Mouse (Mus musculus): ENCODE measurements around the gene Osbpl8.

The Osbpl8 gene

DNA sequence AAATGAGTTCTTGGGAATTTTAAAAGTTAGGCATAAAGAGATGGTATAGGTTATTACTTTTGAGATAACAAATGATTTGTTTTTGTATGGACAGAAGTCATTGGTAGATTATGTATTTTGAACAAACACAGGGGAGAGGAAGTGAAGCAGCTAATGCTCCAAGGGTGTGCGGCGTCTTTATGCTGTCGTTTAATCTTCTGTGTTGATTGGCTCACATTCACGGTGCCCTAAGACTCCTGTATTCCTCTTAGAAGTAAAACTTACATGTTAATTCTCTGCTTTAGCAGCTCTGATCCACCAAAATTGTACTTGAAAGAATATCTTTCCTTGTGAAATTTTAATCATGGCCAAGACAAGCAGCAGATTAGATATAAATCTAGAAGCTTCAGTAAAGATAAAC, 83.1 kb downstream of the Osbpl8 start:
- DNase-seq = no peak

DNA sequence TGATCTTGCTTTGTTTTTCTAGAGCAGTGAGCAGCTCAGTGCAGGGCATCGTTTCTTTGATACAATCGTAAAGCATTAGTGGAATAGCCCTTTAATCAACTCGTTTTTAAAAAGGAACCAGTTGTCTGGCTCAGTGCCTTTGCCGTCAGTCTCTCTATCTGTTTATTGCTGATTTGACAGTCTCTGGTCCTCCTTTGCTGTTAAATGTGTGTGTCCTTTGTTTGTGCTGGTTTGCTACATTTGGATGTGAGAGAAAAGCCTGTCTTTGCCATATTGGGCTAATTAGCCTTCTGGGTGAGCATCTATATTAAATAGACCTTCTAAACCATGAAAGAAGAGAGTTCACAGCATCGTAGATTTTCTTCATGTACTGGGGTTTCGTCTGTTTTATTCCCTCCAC, 83.6 kb downstream of the Osbpl8 start:
- DNase-seq = no peak

DNA sequence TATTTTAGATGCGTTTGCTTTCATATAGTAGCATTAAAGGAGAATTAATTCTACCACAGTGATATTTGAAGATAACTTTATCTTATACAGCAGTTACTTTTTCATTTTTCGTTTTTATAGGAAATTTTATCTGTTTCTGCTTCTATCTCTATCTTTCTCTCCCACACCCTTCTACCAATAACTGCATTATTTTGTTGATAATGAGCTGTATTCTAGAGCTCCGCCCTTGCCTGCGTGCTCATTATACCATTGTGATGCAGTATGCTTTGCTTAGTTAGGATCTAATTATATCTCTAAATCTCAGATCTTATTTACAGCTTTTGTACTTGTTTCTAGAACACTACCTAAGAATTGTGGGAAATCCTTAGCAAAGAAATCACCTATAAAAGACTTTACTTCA, 85.6 kb downstream of the Osbpl8 start:
- no peak for DNase-seq

DNA sequence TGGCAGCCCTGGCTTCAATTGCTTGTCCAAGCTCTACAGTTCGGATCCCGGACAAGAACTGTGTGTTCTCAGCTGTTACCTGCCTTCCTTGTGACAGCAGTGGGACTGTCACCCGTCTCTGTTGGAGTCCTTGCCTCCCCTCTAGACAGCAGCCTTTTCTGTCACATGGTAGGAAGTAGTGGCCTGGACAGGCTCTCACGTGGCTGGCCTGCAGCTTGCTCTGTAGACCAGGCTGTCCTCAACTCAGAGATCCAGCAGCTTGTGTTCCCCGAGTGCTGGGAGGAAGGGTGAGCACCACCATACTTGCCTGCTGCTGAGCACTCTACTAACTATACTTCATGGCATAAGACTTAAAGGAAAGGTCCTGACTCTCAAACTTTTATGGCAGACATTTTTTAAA, 87.1 kb downstream of the Osbpl8 start:
- DNase-seq = no peak

DNA sequence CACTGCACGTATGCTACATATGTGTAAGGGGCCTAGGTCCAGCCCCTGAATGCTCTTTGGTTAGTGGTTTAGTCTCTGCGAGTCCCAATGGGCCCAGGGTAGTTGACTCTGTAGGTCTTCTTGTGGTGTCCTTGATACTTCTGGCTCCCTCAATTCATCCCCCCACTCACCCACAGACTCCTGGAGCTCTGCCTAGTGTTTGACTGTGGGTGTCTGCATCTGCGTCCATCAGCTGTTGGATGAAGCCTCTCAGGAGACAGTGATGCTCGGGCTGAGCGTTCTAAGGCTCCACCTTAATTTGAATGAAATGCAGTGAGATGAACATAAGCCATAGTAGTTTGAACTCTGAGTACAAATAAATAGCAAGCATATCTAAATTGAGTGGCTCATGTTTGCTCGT, 90.7 kb downstream of the Osbpl8 start:
- DNase-seq = no peak

DNA sequence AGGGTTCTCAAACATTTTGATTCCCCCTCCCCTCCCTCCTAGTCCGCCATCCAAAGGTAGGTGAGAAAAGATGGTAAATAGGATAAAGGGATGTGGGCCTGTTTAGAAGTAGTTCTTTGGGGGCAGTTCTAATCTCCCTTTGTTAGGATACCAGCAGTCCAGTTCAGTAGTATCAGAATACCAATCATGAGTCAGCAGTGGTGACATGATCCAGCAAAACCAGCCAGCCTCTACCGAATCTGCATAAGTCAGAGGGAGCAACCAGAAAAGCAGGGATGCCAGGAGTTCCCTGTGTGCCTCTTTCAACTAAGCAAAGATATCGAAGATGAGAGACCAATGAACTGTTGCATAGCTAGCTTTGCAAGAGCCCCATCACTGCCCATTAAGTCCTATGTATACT, 91.6 kb downstream of the Osbpl8 start:
- DNase-seq = no peak

DNA sequence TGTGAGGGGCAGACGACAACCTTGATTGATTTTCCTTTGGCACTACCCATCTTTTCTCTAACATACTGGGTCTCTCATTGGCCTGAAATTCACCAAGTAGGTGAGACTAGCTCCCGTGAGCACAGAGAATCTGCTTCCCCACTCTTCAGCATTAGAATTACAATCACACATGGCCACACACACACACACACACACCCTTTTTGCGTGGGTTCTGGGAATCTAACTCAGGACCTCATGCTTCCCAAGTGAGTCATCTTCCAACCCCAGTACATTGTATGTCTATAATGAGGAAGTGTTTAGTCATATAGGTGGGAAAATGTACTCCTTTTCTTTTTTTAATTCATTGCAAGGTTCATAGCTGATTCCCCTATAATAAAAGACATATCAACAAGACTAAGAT, 92.8 kb downstream of the Osbpl8 start:
- DNase-seq = no peak

DNA sequence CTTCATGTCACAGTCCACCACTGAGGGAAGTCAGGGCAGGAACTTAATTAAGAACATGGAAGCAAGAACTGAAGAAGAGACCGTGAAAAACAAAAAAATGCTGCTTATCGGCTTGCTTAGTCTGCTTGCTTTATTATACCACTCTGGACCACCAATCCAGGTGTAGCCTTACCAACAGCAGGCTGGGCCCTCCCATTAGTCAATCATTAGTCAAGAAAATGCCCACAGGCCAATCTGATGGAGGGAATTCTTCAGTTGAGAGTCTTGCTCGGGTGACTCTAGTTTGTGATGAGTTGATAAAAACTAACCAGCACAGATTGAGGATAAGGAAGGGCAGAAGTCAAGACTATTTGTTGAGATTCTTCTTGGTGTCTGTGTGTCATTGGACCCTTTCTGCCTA, 93.7 kb downstream of the Osbpl8 start:
- DNase-seq = no peak

DNA sequence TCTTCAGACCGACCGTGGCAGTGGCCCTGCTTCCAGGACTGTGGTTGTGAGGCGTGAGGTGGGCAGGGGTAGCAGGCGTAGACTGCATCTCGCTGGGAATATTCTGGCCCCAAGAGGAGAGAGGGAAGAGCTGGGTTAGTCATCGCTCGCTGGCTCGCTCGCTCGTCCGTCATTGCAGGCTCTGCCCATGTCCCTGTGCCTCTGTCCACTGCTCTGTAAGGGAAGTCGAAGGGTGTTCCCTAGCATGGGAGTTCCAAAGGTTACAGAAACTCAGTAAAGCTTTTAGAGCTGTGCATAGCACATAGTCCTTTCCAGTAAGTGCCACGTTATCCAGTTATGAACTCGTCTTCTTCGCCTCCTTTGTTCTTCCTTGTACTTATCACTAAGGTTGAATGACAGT, 107.1 kb downstream of the Osbpl8 start:
- no peak for DNase-seq

DNA sequence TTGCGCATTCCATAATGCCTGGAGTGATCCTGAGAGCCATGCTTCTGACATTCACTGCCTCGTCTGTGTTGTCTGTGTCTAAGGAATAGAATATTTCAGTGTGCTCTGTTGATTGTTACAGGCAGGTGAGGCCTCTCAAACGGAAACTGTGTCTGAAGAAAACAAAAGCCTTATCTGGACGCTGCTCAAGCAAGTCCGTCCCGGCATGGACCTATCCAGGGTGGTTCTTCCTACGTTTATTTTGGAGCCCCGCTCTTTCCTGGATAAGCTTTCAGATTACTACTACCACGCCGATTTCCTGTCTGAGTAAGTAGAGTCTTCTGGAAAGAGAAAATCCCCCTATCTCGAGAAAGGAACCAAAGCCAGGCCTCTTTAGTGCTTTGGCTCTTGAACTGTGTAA, 108.4 kb downstream of the Osbpl8 start:
- no peak for DNase-seq

DNA sequence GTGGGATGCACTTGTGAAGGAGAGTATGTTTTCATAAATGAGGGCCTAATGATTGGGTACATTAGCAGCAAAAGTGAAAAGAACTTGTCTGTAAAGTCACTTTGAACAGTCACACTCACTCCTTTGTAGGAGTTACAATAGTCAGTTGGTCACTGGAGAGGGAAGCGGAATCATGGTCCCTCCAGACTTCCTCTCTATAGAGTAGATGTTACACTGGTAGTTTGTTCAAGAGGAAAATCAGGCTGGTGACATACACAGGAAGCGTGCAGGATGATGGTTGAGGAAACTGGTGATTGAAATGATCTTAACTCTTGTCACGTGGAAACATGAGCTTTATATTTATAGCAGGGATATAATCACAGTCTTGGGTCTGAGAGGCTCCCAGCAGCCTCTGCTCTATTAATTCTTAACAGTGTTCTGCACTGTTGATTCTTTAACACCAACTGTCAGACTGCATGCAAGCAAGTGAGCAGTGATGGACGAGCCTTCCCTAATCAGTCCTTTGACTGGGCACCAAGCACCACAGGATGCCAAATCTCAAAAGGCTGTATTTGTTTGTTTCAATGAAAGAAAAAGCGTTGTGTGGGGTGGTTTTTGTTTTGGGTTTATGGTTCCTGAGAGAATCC, 109.0 kb downstream of the Osbpl8 start:
- no peak for DNase-seq

DNA sequence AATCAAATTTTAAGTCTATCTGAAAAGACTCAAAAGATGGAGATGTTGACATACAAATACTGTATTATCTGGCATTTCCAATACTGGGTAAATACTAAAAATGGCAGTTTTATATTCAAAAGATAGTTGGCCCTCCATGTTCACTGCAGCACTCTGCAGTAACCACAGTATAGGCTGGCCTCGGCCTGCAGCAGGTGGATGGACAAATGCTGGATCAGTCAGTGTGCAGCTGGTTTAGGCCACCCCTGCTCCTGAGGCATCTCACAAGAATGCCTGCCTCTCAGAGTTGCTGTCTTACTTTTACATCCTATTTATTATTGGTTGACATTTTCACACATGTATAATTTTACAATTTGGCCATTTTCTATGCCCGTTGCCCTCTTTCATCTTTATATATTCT, 111.3 kb downstream of the Osbpl8 start:
- no peak for DNase-seq

DNA sequence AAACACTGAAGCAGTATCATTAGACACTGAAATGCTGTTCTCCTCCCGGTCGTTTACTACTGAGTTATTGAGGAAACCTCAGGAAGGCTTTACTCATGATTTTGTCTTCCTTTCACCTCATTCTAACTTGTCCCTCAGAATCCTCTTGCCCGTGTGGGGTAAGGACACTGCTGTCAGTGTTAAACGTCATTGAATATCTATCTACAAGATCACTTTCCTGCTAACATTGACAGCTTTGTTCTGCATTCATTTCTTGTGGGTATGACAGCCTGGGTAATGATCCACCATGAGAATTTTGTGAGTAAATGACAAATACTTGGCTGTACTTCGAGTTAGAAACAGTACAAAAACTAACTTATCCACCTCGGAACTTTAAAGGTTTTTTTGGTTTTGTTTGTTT, 133.1 kb downstream of the Osbpl8 start:
- DNase-seq = no peak

DNA sequence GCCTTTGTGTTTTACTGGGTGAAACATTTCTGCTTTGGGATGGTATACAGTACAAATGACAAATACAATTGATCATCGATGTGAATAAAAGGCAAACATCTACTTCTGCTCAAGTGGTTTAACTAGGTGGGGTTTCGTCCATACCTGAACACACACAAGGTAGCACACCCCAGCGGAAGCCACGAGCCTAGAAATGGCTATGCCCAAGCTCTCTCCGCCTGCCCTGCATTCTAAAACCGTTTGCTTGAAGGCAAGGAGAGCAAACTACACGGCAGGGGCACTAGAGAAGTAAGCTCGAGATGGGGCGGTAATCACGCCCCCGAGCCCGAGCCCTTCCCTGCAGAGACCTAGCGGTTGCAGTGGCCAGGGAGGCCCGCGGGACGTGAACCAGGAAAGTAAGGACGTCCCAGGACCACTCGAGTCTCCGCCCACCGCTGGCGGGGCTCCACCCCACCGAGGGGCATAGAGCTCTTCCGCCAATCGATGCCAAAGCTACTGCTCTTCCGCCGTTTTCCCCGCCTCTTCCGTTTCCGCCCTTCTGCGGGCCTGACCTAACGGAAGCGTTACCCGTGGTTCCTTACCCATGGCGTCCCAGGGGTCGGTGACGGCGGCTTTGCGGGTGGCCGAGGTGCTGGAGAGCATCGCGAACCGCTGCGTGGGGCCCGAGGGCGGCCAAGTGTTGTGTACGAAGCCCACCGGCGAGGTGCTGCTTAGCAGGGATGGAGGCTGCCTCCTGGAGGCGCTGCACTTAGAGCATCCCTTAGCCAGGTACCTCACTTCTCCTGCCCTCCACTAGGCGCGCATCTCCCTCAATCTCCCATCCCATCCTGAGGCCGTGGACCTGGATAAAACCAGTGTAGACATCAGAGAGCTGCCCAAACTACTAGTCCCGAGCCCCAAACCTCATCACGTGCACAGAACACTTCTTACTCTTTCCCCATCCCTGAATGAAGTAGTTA, 133.9 kb downstream of the Osbpl8 start, which contains the start of gene Bbs10:
Gene Bbs10, plus strand, starts transcription at position 540 of the 959 bp plus-strand sequence.
- DNase-seq = peak; percentile 96

DNA sequence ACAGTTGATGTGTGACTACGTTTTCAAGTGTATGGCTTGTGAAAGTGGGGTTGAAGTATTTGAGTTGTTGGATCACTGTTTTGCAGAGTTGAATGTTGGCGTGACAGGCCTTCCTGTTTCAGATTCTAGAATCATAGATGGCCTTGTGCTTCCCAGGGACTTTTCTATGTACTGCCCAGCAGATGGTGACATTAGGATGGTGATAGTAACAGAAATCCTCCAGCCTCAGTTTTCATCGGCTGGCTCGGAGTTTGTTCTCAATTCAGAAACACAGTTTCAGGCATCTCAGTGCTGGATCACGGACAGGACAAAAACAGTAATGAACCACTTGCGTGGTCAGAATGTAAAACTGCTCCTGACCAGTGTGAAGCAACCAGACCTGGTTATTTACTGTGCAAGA, 135.0 kb downstream of the Osbpl8 start:
- DNase-seq = no peak

DNA sequence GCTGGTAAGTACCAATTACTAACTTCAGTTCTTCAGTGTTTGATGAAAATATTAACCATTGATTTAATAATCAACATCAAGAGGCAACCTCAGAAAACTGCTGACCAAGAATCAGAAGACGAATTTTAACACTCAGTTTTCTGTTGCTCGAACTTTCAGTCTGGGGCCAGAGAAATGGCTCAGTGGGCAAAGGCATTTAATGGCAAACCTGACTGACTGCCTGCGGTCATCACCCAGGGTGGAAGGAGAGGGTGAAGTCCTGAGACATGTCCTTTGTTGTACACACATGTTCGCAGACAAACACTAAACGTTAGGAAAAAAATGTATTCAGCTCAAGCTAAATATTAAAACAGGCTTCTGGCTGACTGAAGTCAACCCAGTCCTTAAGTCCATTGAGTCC, 136.5 kb downstream of the Osbpl8 start:
- DNase-seq = no peak

DNA sequence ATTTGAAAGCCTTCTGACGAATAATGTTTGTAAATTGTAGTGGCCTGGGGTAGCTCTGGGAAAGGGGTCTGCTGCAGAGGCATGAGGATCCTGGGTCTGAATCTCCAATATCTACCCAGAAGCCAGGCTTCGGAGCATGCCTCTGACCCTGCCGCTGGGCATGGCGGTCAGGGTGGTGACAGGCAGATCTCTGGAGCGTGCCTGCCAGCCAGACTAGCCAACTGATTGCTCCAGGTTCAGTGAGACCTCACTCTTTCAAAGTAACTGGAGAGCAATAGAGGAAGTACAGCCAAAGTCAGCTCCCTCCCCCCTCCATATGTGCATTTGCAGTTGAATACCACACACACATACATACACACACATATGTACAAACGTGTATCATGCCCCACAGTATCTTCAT, 137.9 kb downstream of the Osbpl8 start:
- DNase-seq = no peak

DNA sequence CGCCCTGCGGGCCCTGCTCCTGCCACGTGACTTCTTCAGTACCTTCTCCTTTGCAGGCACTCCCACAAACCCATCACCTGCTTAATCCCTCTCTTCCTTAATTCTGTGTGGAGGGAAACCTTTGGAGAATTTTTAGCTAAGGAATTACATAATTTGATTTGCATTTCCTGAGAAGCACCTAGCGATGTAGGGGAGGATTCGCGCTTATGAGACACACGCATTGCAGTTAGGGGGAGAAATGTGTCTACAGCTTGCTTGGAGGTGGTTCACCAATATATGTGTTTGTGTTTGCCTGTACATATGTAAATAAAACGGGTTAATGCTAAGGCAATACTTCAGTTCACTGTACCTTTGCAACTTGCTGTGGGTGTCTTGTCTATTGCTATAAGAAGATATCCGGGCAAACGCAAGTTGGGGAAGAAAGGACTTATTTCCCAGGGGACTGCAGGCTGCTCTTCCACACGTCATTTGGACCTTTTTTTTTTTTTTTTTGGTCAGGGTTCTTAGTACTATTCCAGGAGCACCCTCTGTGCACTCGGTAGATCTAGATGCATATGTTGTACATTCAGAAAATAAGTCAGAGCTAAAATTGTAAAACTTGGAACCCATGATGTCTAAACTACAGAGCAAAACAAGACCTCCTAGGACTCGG, 144.4 kb downstream of the Osbpl8 start:
- no peak for DNase-seq

DNA sequence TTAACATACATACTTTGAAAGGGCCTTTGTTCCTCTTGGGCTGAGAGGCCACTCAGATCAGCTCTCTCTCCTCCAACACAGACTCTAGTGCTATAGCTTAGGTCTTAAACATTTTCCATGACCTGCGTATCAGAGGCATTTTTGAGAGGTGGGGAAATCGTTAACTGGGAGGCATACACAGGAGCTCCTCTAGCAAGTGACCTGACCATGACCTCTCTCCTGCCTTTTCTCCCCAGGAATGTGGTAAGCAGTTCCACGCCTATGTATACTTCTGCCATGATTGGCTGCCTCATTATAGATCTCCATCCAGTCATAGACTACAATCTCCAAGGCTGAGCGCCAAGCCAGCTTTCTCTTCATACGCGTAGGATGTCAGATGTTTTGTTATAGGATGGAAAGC, 148.7 kb downstream of the Osbpl8 start:
- no peak for DNase-seq

DNA sequence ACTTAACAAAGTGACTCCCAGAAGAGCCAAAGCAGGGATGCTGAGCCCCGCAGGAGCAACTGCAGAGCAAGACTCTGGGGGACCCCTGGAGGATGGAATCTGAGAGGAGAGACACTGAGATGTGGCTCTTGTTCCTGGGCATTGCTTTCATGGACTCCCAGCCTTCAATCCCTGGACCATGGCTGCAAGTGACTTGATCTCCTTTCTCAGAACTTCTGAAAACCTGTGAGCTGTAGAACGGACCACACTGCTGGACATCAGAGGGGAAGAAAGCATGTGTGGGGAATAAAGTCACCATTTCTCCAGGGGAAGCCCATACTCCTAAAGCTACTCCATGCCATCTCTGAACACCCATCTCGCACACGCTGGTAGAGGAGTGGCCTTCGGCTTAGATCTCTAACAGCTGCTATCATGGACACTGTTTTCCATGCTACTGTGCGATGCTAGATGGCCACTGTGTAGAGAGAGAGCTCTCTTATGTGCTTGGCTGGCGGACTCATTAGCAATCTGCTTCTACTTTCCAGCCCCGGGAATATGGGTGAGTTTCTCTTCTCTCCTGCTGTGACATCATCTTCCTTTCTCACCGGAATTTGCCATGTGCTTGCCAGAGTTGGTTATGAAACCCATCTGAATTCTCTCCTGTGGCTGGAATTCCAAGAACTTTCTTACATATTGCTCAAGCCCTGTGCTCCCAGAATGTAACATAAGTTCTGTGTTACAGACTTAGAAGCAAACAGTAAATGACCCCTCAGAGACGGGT, 150.3 kb downstream of the Osbpl8 start:
- no peak for DNase-seq

DNA sequence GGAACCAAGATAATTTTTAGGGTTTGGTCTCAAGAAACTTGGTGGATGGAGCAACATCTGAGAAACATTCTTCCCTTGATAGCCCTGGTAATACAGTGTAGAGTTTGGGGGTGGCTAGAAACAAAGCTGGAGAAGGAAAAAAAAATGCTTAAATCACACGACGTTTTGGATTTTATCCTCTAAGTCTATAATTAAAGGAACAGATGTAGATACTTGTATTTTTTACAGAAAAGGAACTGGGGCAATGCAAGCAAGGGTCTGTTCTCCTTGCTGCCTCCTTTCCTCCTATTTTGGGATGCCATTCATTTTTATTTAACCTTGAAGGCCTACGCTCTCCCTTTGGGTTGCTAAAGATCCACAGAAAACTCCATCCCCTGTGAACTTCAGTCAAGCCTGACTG, 151.4 kb downstream of the Osbpl8 start:
- no peak for DNase-seq

DNA sequence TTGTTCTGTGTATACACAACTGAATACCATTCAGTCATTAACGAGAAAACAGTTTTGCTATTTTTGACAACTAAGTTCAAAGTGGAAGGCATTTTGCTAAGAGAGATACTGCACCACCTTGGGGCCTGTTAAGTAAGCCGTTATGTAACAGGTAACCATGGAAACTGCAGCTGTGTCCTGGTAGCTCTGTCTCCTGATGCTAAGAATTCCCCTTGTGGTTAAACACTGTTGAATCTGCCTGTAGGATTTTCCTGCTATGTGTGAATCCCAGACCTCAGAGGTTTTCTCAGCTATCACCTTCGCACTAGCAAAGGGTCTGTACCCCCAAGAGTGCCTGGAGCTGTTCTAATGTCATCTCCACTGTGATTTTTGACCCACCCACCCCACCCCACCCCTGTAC, 153.5 kb downstream of the Osbpl8 start:
- no peak for DNase-seq

DNA sequence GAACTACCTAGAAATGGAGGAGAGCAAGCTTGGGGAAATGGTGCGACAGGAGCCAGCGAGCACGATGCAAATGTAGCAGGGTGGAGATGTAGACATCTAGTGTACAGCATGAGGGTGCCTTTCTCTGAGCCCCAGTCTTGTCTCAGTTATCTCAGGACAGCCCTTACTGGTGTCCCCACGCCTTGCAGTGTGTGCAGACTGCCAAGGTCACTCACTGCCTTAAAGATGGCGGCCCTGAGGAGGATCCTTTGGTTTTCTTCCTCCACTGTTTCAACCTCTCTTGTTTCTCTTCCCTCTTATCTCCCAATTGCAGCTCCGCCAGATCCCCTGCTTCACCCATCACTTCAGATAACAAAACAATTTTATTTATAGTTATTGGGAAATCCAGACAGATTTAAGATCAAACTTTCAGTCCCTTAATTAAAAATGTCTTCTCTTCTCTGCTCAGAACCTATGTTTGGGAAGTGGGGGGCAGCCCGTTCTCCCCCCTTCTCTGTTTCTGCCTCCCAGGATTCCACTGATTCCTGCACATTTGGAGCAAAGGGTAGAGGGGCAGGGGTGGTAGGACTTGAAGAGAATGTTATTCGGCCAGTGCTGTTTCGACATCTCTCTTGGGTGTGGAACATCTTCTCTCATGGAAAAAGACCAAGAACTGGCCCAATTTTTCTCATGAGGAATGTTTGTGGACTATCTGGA, 154.4 kb downstream of the Osbpl8 start:
- no peak for DNase-seq
